ENCODE assay signal across 23 mouse cellular contexts in genomic region chr11:78972328-78972727, GRCm38 (mm10). TPM values are rescaled to one million over a fixed set of nuclear protein-coding genes. Genes with fewer than 3 reads are reported as not detected.
A peak's percentile ranks its signal among the peaks of the same experiment; 100 is the strongest.
DNase-seq lines count a peak whose midpoint lies in the region; ATAC-seq lines count a peak whose summit lies in the region.
"Had no signal": no experiment of that assay in that cellular context is flagged by ENCODE, and none has a peak within 500 bp of the region (broad histone marks: within the 10 kb centered on the region; RNA-seq: fewer than 3 reads in every experiment).

No protein-coding gene starts in this region.

- DNase-seq in embryonic facial prominence, embryonic 11.5 days (ENCODE audit: low spot score) = peak; percentile 10
- no peak for DNase-seq in embryonic facial prominence, embryonic 10.5 days (ENCODE audit: low spot score)
- DNase-seq in thymus, postnatal 0 days (ENCODE audit: low spot score) = peak; percentile 70
- no peak for DNase-seq in thymus, adult 18-20 months
- peak; percentile 42 for DNase-seq in limb, embryonic 11.5 days (ENCODE audit: low spot score)
- DNase-seq in thymus, postnatal 4 days = peak; percentile 47
- no peak for DNase-seq in adrenal gland, adult 8-10 months
- DNase-seq: cerebellum, adult 8-10 months; heart, postnatal 36 days; kidney, adult 8-10 months; left cerebral cortex, postnatal 4 days; lung, postnatal 4 days; right cerebral cortex, postnatal 4 days had no signal

- 33% methylated on average over 6 of the region's 6 CpGs for WGBS in embryonic facial prominence, embryonic 11.5 days
- whole genome bisulfite sequencing in embryonic facial prominence, embryonic 10.5 days = 49% methylated on average over 6 of the region's 6 CpGs
- 16% methylated on average over 6 of the region's 6 CpGs for WGBS in limb, embryonic 11.5 days

- H3K27ac ChIP-seq in embryonic facial prominence, embryonic 11.5 days (replicated peaks; ENCODE audit: low read depth, low read length) = no peak overlapping the region
- H3K27ac ChIP-seq in embryonic facial prominence, embryonic 10.5 days (replicated peaks) = no peak overlapping the region
- peak overlapping the region; percentile 30; the same call in 1 of the 2 replicates for H3K27ac ChIP-seq in limb, embryonic 11.5 days (replicated peaks; ENCODE audit: low read depth, low read length)
- H3K27ac ChIP-seq: forebrain, embryonic 12.5 days; heart, embryonic 13.5 days; hindbrain, postnatal 0 days; liver, embryonic 14.5 days; lung, embryonic 15.5 days; midbrain, embryonic 13.5 days; neural tube, embryonic 12.5 days had no signal

- no peaks in the 10 kb centered on the region for H3K27me3 ChIP-seq in embryonic facial prominence, embryonic 11.5 days (ENCODE audit: control insufficient read depth, insufficient read depth, low read length)
- H3K27me3 ChIP-seq in embryonic facial prominence, embryonic 10.5 days (replicated peaks; ENCODE audit: low read depth, poor library complexity, severe bottlenecking) = no peaks in the 10 kb centered on the region
- H3K27me3 ChIP-seq in limb, embryonic 11.5 days (ENCODE audit: control insufficient read depth, insufficient read depth, low read length) = no peaks in the 10 kb centered on the region
- H3K27me3 ChIP-seq: forebrain, embryonic 12.5 days; heart, embryonic 13.5 days; lung, embryonic 15.5 days; midbrain, embryonic 13.5 days; neural tube, embryonic 12.5 days had no signal

- no peak overlapping the region for H3K4me3 ChIP-seq in embryonic facial prominence, embryonic 11.5 days (ENCODE audit: low read depth, low read length)
- H3K4me3 ChIP-seq in embryonic facial prominence, embryonic 10.5 days = no peak overlapping the region
- no peak overlapping the region for H3K4me3 ChIP-seq in limb, embryonic 11.5 days (ENCODE audit: low read depth, low read length)
- H3K4me3 ChIP-seq: forebrain, embryonic 12.5 days; heart, embryonic 13.5 days; lung, embryonic 15.5 days; midbrain, embryonic 13.5 days; neural tube, embryonic 12.5 days had no signal

- no peaks in the 10 kb centered on the region for H3K9me3 ChIP-seq in embryonic facial prominence, embryonic 11.5 days (replicated peaks; ENCODE audit: control insufficient read depth, low read length)
- no peaks in the 10 kb centered on the region for H3K9me3 ChIP-seq in embryonic facial prominence, embryonic 10.5 days
- H3K9me3 ChIP-seq in limb, embryonic 11.5 days (ENCODE audit: control insufficient read depth, low read length) = no peaks in the 10 kb centered on the region
- H3K9me3 ChIP-seq: forebrain, embryonic 12.5 days; heart, embryonic 13.5 days; lung, embryonic 15.5 days; midbrain, embryonic 13.5 days; neural tube, embryonic 12.5 days had no signal

- no peaks in the 10 kb centered on the region for H3K36me3 ChIP-seq in embryonic facial prominence, embryonic 11.5 days (replicated peaks; ENCODE audit: control insufficient read depth, insufficient read depth, low read depth, low read length)
- H3K36me3 ChIP-seq in embryonic facial prominence, embryonic 10.5 days (replicated peaks) = no peaks in the 10 kb centered on the region
- no peaks in the 10 kb centered on the region for H3K36me3 ChIP-seq in limb, embryonic 11.5 days (ENCODE audit: control insufficient read depth, insufficient read depth, low read length)
- H3K36me3 ChIP-seq: forebrain, embryonic 12.5 days; lung, embryonic 15.5 days; midbrain, embryonic 13.5 days; neural tube, embryonic 12.5 days had no signal

- no peak overlapping the region for H3K4me2 ChIP-seq in embryonic facial prominence, embryonic 11.5 days (ENCODE audit: low read depth, low read length)
- no peak overlapping the region for H3K4me2 ChIP-seq in limb, embryonic 11.5 days (ENCODE audit: low read depth, severe bottlenecking)
- H3K4me2 ChIP-seq: forebrain, embryonic 12.5 days; midbrain, embryonic 13.5 days; neural tube, embryonic 12.5 days had no signal

- no peak overlapping the region for H3K9ac ChIP-seq in embryonic facial prominence, embryonic 11.5 days (replicated peaks; ENCODE audit: low read length)
- H3K9ac ChIP-seq in limb, embryonic 11.5 days (ENCODE audit: low read length) = no peak overlapping the region
- H3K9ac ChIP-seq: forebrain, embryonic 12.5 days; heart, embryonic 13.5 days; liver, embryonic 14.5 days; lung, embryonic 15.5 days; midbrain, embryonic 13.5 days; neural tube, embryonic 12.5 days had no signal

- H3K4me1 ChIP-seq in embryonic facial prominence, embryonic 11.5 days (ENCODE audit: control insufficient read depth, insufficient read depth, low read length) = 0 out of 2 replicates have a peak, but pooled peaks cover 4% of the 10 kb centered on the region
- peaks cover 26% of the 10 kb centered on the region for H3K4me1 ChIP-seq in embryonic facial prominence, embryonic 10.5 days
- peaks cover 10% of the 10 kb centered on the region for H3K4me1 ChIP-seq in limb, embryonic 11.5 days (ENCODE audit: control insufficient read depth, insufficient read depth, low read length)

- no peak for ATAC-seq in embryonic facial prominence, embryonic 11.5 days (replicated peaks; ENCODE audit: insufficient number of reproducible peaks, low FRiP score, low TSS enrichment, low read depth)
- ATAC-seq in limb, embryonic 11.5 days (ENCODE audit: insufficient number of reproducible peaks, low FRiP score, low TSS enrichment, low read depth) = 0 out of 2 replicates have a peak, but pooled peaks have one; percentile 21
- no peak for ATAC-seq in granulocyte monocyte progenitor cell, adult 5-6 weeks (replicated peaks; ENCODE audit: poor library complexity, severe bottlenecking)
- ATAC-seq: hindbrain, postnatal 0 days; midbrain, embryonic 13.5 days had no signal

RNA-seq across cellular contexts. Expression of gene Lgals9, which starts 12.4 kb away (rescaled TPM):
- 5.1 and 6.0 TPM in 2 replicates for polyA plus RNA-seq in embryonic facial prominence, embryonic 11.5 days (2014; fragmentation: Nextera tagmentation; extraction: Ambion mirVana)
- polyA plus RNA-seq in embryonic facial prominence, embryonic 10.5 days (2016; fragmentation: Nextera tagmentation; extraction: Ambion mirVana) = 2.3 and 2.8 TPM in 2 replicates
- polyA plus RNA-seq in thymus, postnatal 0 days (2015; fragmentation: Nextera tagmentation; extraction: Ambion mirVana) = 421 and 488 TPM in 2 replicates
- 2.7 and 2.9 TPM in 2 replicates for polyA plus RNA-seq in limb, embryonic 11.5 days (2014; fragmentation: Nextera tagmentation; extraction: Ambion mirVana)
- total RNA-seq in granulocyte monocyte progenitor cell, adult 5-6 weeks (2014; fragmentation: Nextera tagmentation) = 273 and 289 TPM in 2 replicates
- 68.6 and 84.9 TPM in 2 replicates for total RNA-seq in granulocyte monocyte progenitor cell, adult 5-6 weeks (2017)
- 10 to 100 TPM; 16.2 to 25.1 (median 20.1) TPM for total RNA-seq in adrenal gland, adult 8-10 months (2022)

RNA-seq across cellular contexts. Expression of gene Nos2, which starts 51.7 kb away (rescaled TPM):
- 0.49 and 1.0 TPM in 2 replicates for polyA plus RNA-seq in embryonic facial prominence, embryonic 11.5 days (2014; fragmentation: Nextera tagmentation; extraction: Ambion mirVana)
- polyA plus RNA-seq in embryonic facial prominence, embryonic 10.5 days (2016; fragmentation: Nextera tagmentation; extraction: Ambion mirVana) = 0.77 and 1.3 TPM in 2 replicates
- 0.92 and 0.96 TPM in 2 replicates for polyA plus RNA-seq in thymus, postnatal 0 days (2015; fragmentation: Nextera tagmentation; extraction: Ambion mirVana)
- 0.92 and 0.95 TPM in 2 replicates for polyA plus RNA-seq in limb, embryonic 11.5 days (2014; fragmentation: Nextera tagmentation; extraction: Ambion mirVana)
- total RNA-seq in granulocyte monocyte progenitor cell, adult 5-6 weeks (2014; fragmentation: Nextera tagmentation) = not detected in 2 replicates
- total RNA-seq in granulocyte monocyte progenitor cell, adult 5-6 weeks (2017) = not detected in 2 replicates
- 1 to 10 TPM in 2 of 4 experiments, under 1 TPM in 2; 0.52 to 6.0 (median 2.5) TPM for total RNA-seq in adrenal gland, adult 8-10 months (2022)
- total RNA-seq: common myeloid progenitor, adult 5-6 weeks; MEL had no signal

Comparison
In these comparisons a context has a peak if more than half of its experiments do, and no peak if none do; other contexts are left out.
1. DNase-seq: peak in embryonic facial prominence, embryonic 11.5 days (single experiment), thymus, postnatal 0 days (single experiment), limb, embryonic 11.5 days (single experiment) and thymus, postnatal 4 days (single experiment); none in embryonic facial prominence, embryonic 10.5 days (single experiment), thymus, adult 18-20 months (0 of 2) and adrenal gland, adult 8-10 months (single experiment).
2. RNA of gene Lgals9, which starts 12.4 kb away (polyA plus RNA-seq): 421 to 488 TPM in thymus, postnatal 0 days; 5.1 to 6.0 TPM in embryonic facial prominence, embryonic 11.5 days, 2.3 to 2.8 TPM in embryonic facial prominence, embryonic 10.5 days and 2.7 to 2.9 TPM in limb, embryonic 11.5 days; every median in the first group is over 10 times any median in the second.